Mouse (Mus musculus): ENCODE results near the gene Mblac1. TPM values are rescaled to one million over a fixed set of nuclear protein-coding genes. Genes with fewer than 3 reads are reported as not detected.

The Mblac1 gene
- 5.3 and 6.5 TPM in 2 replicates for total RNA-seq (2015)
- total RNA-seq (2017): 4.6 and 5.8 TPM in 2 replicates

- ATAC-seq (ENCODE audit: poor library complexity, severe bottlenecking): peak; percentile 80
These were observed at the start of gene Mblac1 for GRCm38 (mm10) chr5:138193771-138194727. TSS of gene Mblac1 (plus strand) at chr5:138194314.

GRCm38 (mm10) chr5:138154390-138154789 is 39.7 kb upstream of the Mblac1 start:
- ATAC-seq (ENCODE audit: poor library complexity, severe bottlenecking): no peak

- peak; percentile 92 for ATAC-seq (ENCODE audit: poor library complexity, severe bottlenecking)
These were observed 38.6 kb upstream of the Mblac1 start, which contains the start of gene Zfp113 for GRCm38 (mm10) chr5:138155443-138155976. TSS of gene Zfp113 (minus strand) at chr5:138155744.

GRCm38 (mm10) chr5:138160224-138160762 is 33.8 kb upstream of the Mblac1 start:
- no peak for ATAC-seq (ENCODE audit: poor library complexity, severe bottlenecking)

- peak; percentile 98 for ATAC-seq (ENCODE audit: poor library complexity, severe bottlenecking)
These were observed 33.1 kb upstream of the Mblac1 start, which contains the start of gene Cops6 for GRCm38 (mm10) chr5:138160842-138161665. TSS of gene Cops6 (plus strand) at chr5:138161071.

- ATAC-seq (ENCODE audit: poor library complexity, severe bottlenecking): no peak
These were observed 31.1 kb upstream of the Mblac1 start for GRCm38 (mm10) chr5:138163046-138163445.

- ATAC-seq (ENCODE audit: poor library complexity, severe bottlenecking): no peak
These were observed 30.5 kb upstream of the Mblac1 start for GRCm38 (mm10) chr5:138163610-138164009.

GRCm38 (mm10) chr5:138165594-138165993 is 28.5 kb upstream of the Mblac1 start:
- no peak for ATAC-seq (ENCODE audit: poor library complexity, severe bottlenecking)

GRCm38 (mm10) chr5:138170936-138171561 is 23.1 kb upstream of the Mblac1 start:
- peak; percentile 76 for ATAC-seq (ENCODE audit: poor library complexity, severe bottlenecking)

- peak; percentile 78 for ATAC-seq (ENCODE audit: poor library complexity, severe bottlenecking)
These were observed 22.2 kb upstream of the Mblac1 start, which contains the start of the genes Ap4m1 and Mcm7 for GRCm38 (mm10) chr5:138171695-138172491. TSS of gene Ap4m1 (plus strand) at chr5:138172002. TSS of gene Mcm7 (minus strand) at chr5:138172422.

- ATAC-seq (ENCODE audit: poor library complexity, severe bottlenecking): no peak
These were observed 20.9 kb upstream of the Mblac1 start for GRCm38 (mm10) chr5:138173217-138173616.

- peak; percentile 85 for ATAC-seq (ENCODE audit: poor library complexity, severe bottlenecking)
These were observed 7.0 kb upstream of the Mblac1 start, which contains the start of the genes Taf6 and Cnpy4 for GRCm38 (mm10) chr5:138186950-138187638. TSS of gene Taf6 (minus strand) at chr5:138187451. TSS of gene Cnpy4 (plus strand) at chr5:138187485.

- peak; percentile 86 for ATAC-seq (ENCODE audit: poor library complexity, severe bottlenecking)
These were observed 6.3 kb upstream of the Mblac1 start for GRCm38 (mm10) chr5:138187661-138188306.

- ATAC-seq (ENCODE audit: poor library complexity, severe bottlenecking): peak; percentile 43
These were observed 736 bp downstream of the Mblac1 start for GRCm38 (mm10) chr5:138194755-138195345.

- ATAC-seq (ENCODE audit: poor library complexity, severe bottlenecking): peak; percentile 54
These were observed 1.3 kb downstream of the Mblac1 start for GRCm38 (mm10) chr5:138195463-138195862.

- no peak for ATAC-seq (ENCODE audit: poor library complexity, severe bottlenecking)
These were observed 5.5 kb downstream of the Mblac1 start for GRCm38 (mm10) chr5:138199576-138199975.

- no peak for ATAC-seq (ENCODE audit: poor library complexity, severe bottlenecking)
These were observed 8.0 kb downstream of the Mblac1 start for GRCm38 (mm10) chr5:138202086-138202485.

- ATAC-seq (ENCODE audit: poor library complexity, severe bottlenecking): peak; percentile 80
These were observed 13.1 kb downstream of the Mblac1 start for GRCm38 (mm10) chr5:138207253-138207652.

Data from megakaryocyte, adult 5-6 weeks (primary cell).